Mouse (Mus musculus) thymus, adult 2 months (tissue): ENCODE measurements around the gene Cflar. TPM values are rescaled to one million over a fixed set of nuclear protein-coding genes. Genes with fewer than 3 reads are reported as not detected.
A peak's percentile ranks its signal among the peaks of the same experiment; 100 is the strongest.

Source experiments
- DNase-seq: peaks from one replicate; pipeline ENCODE4 v3.0.0; 2021
- H3K27ac ChIP-seq: fragments of 200-500 bp; 2 replicates; pipeline ENCODE4 v1.5.1; 2012; ENCODE audit warnings: low read length, control low read depth; ENCODE audit not compliant: control insufficient read depth, insufficient read depth
- H3K27me3 ChIP-seq: fragments of 200-500 bp; 2 replicates; pipeline ENCODE4 v1.6.1; 2012; ENCODE audit warnings: mild to moderate bottlenecking, low read length, moderate library complexity, mixed read lengths; ENCODE audit not compliant: control insufficient read depth, insufficient read depth
- H3K36me3 ChIP-seq: fragments of 200-500 bp; 2 replicates; pipeline ENCODE4 v1.6.1; 2012; ENCODE audit warnings: mild to moderate bottlenecking, low read length, moderate library complexity; ENCODE audit not compliant: control insufficient read depth, insufficient read depth
- H3K4me1 ChIP-seq: fragments of 200-500 bp; replicated peaks from 2 replicates; pipeline ENCODE4 v1.6.1; 2012; ENCODE audit warnings: low read length; ENCODE audit not compliant: control insufficient read depth, insufficient read depth
- H3K4me3 ChIP-seq: fragments of 200-500 bp; 2 replicates; pipeline ENCODE4 v1.5.1; 2012; ENCODE audit warnings: mild to moderate bottlenecking, low read length, control low read depth, moderate library complexity; ENCODE audit not compliant: control insufficient read depth, insufficient read depth
- CTCF ChIP-seq: fragments of 200-500 bp; IDR thresholded peaks from 2 replicates; pipeline ENCODE4 v1.5.1; 2012; ENCODE audit warnings: mild to moderate bottlenecking, control low read depth, low read length, moderate library complexity, borderline replicate concordance; ENCODE audit not compliant: control insufficient read depth, poor library complexity, insufficient read depth; ENCODE audit errors: extremely low read depth
- POLR2A ChIP-seq: fragments of 200-500 bp; IDR thresholded peaks from 2 replicates; pipeline ENCODE4 v1.6.1; 2012; ENCODE audit warnings: mild to moderate bottlenecking, low read length, control low read depth, moderate library complexity; ENCODE audit not compliant: control insufficient read depth, poor library complexity, insufficient read depth; ENCODE audit errors: extremely low read depth
- WGBS: fragments of 180-500 bp; shearing (Covaris S2); methylation state at CpG from one replicate; pipeline ENCODE4 v1.1.7; 2018; 5-methylcytosine and 5-hydroxymethylcytosine counted together
- polyA plus RNA-seq: library from polyadenylated mRNA; depleted of rRNA; stranded (reverse); fragments of >200 nt; gene quantifications from 2 replicates; pipeline ENCODE4 v1.2.3, GENCODE M21; 2012

Gene Cflar
- polyA plus RNA-seq, 1 experiment: 83.9 TPM

DNA sequence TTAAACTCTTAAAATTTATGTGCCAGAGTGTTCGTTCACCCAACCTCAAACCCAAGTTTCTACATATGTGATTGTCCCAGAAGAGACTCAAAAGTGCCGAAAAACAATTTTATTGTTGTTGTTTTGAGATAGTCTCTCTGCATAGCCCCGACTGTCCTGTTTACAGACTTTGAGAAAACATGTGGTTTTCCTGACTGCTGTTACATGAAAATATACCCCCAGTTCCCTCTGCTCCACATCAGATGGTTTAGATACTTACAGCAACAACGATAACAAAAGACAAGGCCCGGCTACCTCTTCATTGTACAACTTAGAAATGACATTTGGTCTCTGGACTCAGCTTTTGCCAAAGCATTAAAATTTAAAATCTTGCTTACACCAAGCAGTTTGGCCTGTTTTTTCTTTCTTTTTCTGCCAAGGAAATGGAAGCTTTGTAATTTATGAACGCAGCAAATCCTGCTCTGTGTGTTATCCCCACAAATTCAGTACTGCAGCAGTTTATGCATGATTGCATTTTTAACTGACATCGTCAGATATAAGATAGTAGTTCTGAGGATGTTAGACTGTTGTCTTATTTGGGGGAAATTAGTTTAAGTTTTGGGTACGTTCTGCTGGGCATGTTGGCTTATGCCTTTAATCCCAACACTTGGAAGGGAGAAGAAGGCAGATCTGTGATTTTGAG, 6.4 kb downstream of the Cflar start:
- DNase-seq: no peak
- Histone ChIP-seq H3K4me1 (peaks cover 41% of the 10 kb centered on the region), H3K27ac (no peak overlapping the region; the same call in 1 of the 2 replicates), H3K4me3 (no peak overlapping the region), H3K27me3 (no peaks in the 10 kb centered on the region), H3K36me3 (peaks cover 35% of the 10 kb centered on the region)
- 70% methylated on average over 8 of the region's 8 CpGs for WGBS
- TF ChIP-seq POLR2A (no peak), CTCF (no peak)

DNA sequence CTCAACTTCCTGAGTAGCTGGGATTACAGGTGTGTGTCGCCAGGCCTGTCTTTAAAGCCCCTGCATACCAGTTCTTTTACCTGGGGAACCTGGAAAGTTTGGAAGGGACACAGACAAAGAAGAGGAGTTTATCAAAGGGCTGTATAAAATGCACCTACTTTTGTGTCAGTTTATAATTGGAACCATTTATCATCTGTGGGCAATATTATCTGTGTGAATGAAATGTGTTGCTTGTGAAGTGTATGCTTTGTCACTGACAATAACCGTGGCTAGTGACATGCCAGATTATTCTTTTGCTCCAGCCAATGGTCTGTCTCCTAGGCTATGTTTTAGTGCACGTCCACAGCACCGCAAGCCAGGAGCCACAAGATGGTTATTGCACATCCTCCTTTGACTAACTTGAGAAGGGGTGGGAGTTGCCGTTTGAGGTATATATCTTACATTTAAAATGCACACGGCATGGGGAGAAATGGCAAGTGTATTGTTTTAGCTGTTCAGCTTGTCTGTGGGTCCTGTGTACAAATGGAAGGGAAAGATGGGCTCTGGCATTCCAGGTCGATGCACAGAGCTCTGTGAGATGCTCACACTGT, 8.1 kb downstream of the Cflar start:
- Histone ChIP-seq H3K4me3 (no peak overlapping the region), H3K27ac (peak overlapping the region; percentile 87), H3K4me1 (peaks cover 42% of the 10 kb centered on the region), H3K27me3 (no peaks in the 10 kb centered on the region), H3K36me3 (peaks cover 32% of the 10 kb centered on the region)
- no peak for DNase-seq
- TF ChIP-seq POLR2A (no peak), CTCF (no peak)
- WGBS: 45% methylated on average over 7 of the region's 7 CpGs

DNA sequence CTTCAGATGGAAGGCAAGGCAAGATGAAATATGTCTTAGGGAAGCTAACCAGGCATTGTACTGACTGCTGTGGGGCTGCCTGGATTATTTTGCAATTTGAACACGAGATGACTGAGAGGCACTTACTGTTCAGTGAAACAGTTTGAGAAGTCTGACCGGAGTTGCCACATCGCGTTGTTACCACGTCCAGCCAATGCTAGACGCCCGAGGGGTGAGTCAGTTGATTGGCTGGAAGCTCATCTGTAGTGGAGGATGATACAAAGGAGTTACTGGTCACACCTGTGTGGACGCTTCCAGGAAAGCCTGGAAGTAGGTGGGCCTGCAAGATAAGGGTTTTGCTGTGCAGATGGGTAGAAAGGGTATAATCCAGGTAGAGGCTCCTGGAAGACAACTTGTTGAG, 8.8 kb downstream of the Cflar start:
- Histone ChIP-seq H3K27me3 (no peaks in the 10 kb centered on the region), H3K36me3 (peaks cover 28% of the 10 kb centered on the region), H3K4me1 (peaks cover 39% of the 10 kb centered on the region), H3K27ac (peak overlapping the region; percentile 87), H3K4me3 (no peak overlapping the region)
- DNase-seq: peak; percentile 17
- WGBS: 70% methylated on average over 8 of the region's 8 CpGs
- TF ChIP-seq POLR2A (no peak), CTCF (no peak)

DNA sequence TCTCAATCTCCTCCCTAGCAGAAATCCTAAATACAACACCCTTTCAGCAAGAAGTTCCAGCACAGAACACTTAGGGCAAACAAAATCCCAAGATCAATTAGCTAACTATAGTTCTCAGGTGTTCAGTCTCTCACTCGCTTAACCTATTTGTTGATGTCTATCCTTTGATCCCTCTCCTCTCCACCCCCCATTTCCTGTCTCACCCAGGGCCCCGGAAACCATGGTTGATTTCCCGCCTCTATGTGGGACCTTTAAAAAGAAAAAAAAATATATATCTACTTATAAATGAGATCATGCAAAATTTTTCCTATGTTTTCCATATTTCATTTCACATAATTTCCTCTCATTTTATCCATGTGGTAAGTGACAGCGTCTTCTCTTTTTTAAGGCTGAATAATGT, 9.7 kb downstream of the Cflar start:
- no peak overlapping the region for H3K4me3 ChIP-seq
- DNase-seq: peak; percentile 77
- no peaks in the 10 kb centered on the region for H3K27me3 ChIP-seq
- H3K4me1 ChIP-seq: peaks cover 42% of the 10 kb centered on the region
- peaks cover 21% of the 10 kb centered on the region for H3K36me3 ChIP-seq
- peak overlapping the region; percentile 87 for H3K27ac ChIP-seq
- 5% methylated on average over 4 of the region's 4 CpGs for WGBS
- TF ChIP-seq POLR2A (no peak), CTCF (no peak)

DNA sequence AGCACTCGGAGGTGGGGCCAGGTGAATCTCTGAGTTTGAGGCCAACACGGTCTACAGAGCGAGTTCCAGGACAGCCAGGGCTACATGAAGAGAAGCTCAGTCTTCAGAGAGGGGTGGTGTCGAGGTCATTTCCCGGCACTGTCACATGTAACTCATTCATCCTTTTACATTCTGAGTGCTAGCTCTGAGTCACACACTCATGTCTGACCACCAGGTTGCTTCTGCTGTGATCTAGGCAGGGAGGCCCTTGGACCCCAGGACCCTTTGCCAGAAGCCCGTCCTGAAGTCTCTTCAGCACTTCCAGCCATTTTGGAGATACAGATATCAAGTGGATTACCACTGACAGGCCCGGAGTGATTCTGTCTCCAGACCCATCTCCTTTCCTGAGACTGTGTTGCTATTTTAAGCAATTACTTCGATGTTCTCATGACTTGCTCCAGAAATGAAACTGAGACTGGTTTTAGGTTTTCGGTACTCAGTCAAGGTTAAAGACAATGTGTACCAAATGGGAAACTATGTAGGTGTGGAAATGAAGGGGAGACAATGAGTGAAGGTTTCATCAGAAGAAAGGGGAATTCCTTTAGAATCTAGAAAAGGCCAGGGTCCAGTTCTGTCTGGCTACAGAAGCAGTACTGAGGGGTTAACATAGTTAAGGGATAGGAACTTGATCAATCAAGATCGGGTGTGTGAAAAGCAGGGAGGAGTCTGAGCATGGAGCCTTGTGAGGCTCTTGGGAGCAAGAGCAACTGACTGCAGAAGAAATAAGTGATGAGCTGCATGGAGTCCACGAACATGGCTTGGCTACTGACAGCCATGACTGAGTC, 11.0 kb downstream of the Cflar start:
- H3K27ac ChIP-seq: peak overlapping the region; percentile 72
- peaks cover 22% of the 10 kb centered on the region for H3K36me3 ChIP-seq
- DNase-seq: no peak
- 72% methylated on average over 11 of the region's 11 CpGs for WGBS
- no peak overlapping the region for H3K4me3 ChIP-seq
- H3K27me3 ChIP-seq: no peaks in the 10 kb centered on the region
- no peak for TF ChIP-seq POLR2A
- TF ChIP-seq CTCF: no peak
- H3K4me1 ChIP-seq: peaks cover 37% of the 10 kb centered on the region

DNA sequence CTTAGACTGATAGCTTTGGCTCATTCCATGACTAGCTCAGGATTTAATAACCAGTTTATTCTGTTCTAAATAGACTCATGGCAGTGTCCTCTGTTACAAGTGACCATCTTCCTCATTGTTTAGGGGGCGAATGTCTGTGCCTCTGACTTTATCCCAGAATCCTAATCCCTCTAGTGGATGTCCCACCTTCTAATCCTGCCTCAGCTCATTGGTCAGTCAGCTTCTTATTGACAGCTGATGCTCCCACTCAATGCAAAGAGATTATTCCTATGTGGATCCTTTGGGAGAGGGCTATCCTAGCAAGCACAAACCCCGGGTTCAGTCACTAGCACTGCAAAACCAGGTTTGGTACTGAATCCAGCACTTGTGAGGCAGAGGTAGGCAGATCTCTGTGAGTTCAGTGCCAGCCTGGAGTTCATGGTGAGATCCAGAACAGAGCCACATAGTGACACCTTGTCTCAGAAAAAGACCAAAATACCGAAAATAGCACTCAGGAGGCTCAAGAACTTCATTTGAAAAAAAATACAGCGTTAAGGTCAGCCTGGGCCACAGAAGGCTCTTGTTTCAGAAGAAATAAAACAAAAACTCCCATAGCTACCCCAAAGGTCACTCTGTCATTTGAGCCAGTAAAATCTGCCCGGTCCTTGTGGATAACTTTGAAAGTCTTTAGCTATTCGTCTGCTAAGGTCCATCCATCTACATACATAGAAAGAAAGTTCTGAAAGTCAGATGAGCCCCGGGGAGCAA, 11.9 kb downstream of the Cflar start:
- H3K4me1 ChIP-seq: peaks cover 37% of the 10 kb centered on the region
- H3K4me3 ChIP-seq: no peak overlapping the region
- H3K36me3 ChIP-seq: peaks cover 26% of the 10 kb centered on the region
- no peaks in the 10 kb centered on the region for H3K27me3 ChIP-seq
- no peak for DNase-seq
- TF ChIP-seq CTCF (no peak), POLR2A (no peak)
- no peak overlapping the region for H3K27ac ChIP-seq
- 90% methylated on average over 7 of the region's 7 CpGs for WGBS
